Mouse (Mus musculus) intestine, postnatal 0 days (tissue): ENCODE results near the gene Acot5. TPM values are rescaled to one million over a fixed set of nuclear protein-coding genes. Genes with fewer than 3 reads are reported as not detected.
"Not testable (repeated sequence)": the region's sequence is repeated elsewhere in the genome, so short reads cannot be mapped to it uniquely, and the experiment has no call there.

Source experiments
- ATAC-seq: fragments of 200-750 bp; cut with Nextera tagmentation; 2 replicates; pipeline ENCODE4 v1.8.0; 2017; ENCODE audit warnings: mild to moderate bottlenecking, moderate TSS enrichment, moderate library complexity
- H3K27ac ChIP-seq: fragments of 300-500 bp; sonication (generic); 2 replicates; pipeline ENCODE4 v1.5.1; 2014; ENCODE audit warnings: mild to moderate bottlenecking, low read depth, low read length, moderate library complexity
- H3K27me3 ChIP-seq: fragments of 300-500 bp; sonication (generic); replicated peaks from 2 replicates; pipeline ENCODE4 v1.6.1; 2014; ENCODE audit warnings: low read length, mixed read lengths; ENCODE audit not compliant: control insufficient read depth, insufficient read depth
- H3K36me3 ChIP-seq: fragments of 300-500 bp; sonication (generic); 2 replicates; pipeline ENCODE4 v1.6.1; 2014; ENCODE audit warnings: mild to moderate bottlenecking, moderate library complexity; ENCODE audit not compliant: control insufficient read depth, insufficient read depth
- H3K4me1 ChIP-seq: fragments of 300-500 bp; sonication (generic); replicated peaks from 2 replicates; pipeline ENCODE4 v1.6.1; 2014; ENCODE audit warnings: antibody characterized with exemption, low read length, mixed read lengths; ENCODE audit not compliant: control insufficient read depth, insufficient read depth
- H3K4me2 ChIP-seq: fragments of 300-500 bp; sonication (generic); replicated peaks from 2 replicates; pipeline ENCODE4 v1.6.1; 2014; ENCODE audit warnings: low read depth, mild to moderate bottlenecking, moderate library complexity
- H3K4me3 ChIP-seq: fragments of 300-500 bp; sonication (generic); 2 replicates; pipeline ENCODE4 v1.5.1; 2014; ENCODE audit warnings: low read depth, low read length
- H3K9ac ChIP-seq: fragments of 300-500 bp; sonication (generic); 2 replicates; pipeline ENCODE4 v1.6.1; 2014; ENCODE audit warnings: mild to moderate bottlenecking, low read depth, low read length
- H3K9me3 ChIP-seq: fragments of 300-500 bp; sonication (generic); 2 replicates; pipeline ENCODE4 v1.6.1; 2016; ENCODE audit warnings: mixed run types; ENCODE audit not compliant: control insufficient read depth
- CTCF ChIP-seq: sonication (generic); IDR thresholded peaks from 2 replicates; pipeline ENCODE4 v1.5.1; 2016; ENCODE audit warnings: low read depth, mild to moderate bottlenecking, control low read depth, antibody characterized with exemption, moderate library complexity
- WGBS: fragments of 180-500 bp; shearing (Covaris S2); extraction: QIAGEN DNeasy Blood & Tissue Kit; methylation state at CpG from one replicate; pipeline ENCODE4 v1.1.7; 2014; 5-methylcytosine and 5-hydroxymethylcytosine counted together
- polyA plus RNA-seq: library from polyadenylated mRNA; unstranded; fragments of >200 nt; fragmentation: Nextera tagmentation; extraction: Ambion mirVana; gene quantifications from 2 replicates; pipeline ENCODE4 v1.2.1, GENCODE M21; 2015

The Acot5 gene
- polyA plus RNA-seq, 1 experiment from 2014 or later, result 6.6 TPM

DNA sequence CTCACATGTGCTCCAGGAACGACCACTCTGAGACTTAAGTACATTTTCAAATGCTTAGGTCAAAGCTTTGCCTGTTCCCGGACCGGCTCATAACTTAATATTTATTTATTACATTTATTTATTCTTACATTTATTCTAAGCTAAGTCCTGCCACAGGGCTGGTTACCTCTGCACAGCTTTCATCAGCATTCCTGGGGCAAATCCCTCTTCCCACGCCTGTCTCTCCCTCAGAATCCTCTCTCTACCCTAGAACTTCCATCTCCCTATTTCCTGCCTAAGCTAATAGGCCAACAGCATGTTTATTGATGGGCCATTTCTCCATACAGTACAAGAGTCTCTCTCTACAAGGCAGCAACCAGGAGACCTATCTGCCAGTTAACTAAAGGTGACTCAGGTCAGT lies 1.4 kb upstream of the Acot5 start:
- H3K9ac ChIP-seq, result no peak overlapping the region
- H3K27me3 ChIP-seq, result 0 out of 2 replicates have a peak, but pooled peaks cover 3% of the 10 kb centered on the region
- no peaks in the 10 kb centered on the region for H3K36me3 ChIP-seq
- H3K4me3 ChIP-seq, result no peak overlapping the region
- ATAC-seq, result no peak
- WGBS, result 76% methylated on average over 4 of the region's 4 CpGs
- H3K4me2 ChIP-seq, result no peak overlapping the region
- peak overlapping the region; percentile 35 for H3K27ac ChIP-seq
- TF ChIP-seq CTCF, result no peak
- H3K9me3 ChIP-seq, result no peaks in the 10 kb centered on the region
- H3K4me1 ChIP-seq, result no peaks in the 10 kb centered on the region

GRCm38 (mm10) chr12:84068296-84068695 lies 829 bp upstream of the Acot5 start:
- Histone ChIP-seq H3K9ac (no peak overlapping the region), H3K4me2 (0 out of 2 replicates have a peak overlapping the region, but pooled peaks have one; percentile 14), H3K4me1 (no peaks in the 10 kb centered on the region), H3K27me3 (0 out of 2 replicates have a peak, but pooled peaks cover 3% of the 10 kb centered on the region), H3K9me3 (no peaks in the 10 kb centered on the region), H3K27ac (peak overlapping the region; percentile 63), H3K36me3 (no peaks in the 10 kb centered on the region), H3K4me3 (no peak overlapping the region)
- peak; percentile 26; the same call in 1 of the 2 replicates for ATAC-seq
- 67% methylated on average over 8 of the region's 8 CpGs for WGBS
- no peak for TF ChIP-seq CTCF

DNA sequence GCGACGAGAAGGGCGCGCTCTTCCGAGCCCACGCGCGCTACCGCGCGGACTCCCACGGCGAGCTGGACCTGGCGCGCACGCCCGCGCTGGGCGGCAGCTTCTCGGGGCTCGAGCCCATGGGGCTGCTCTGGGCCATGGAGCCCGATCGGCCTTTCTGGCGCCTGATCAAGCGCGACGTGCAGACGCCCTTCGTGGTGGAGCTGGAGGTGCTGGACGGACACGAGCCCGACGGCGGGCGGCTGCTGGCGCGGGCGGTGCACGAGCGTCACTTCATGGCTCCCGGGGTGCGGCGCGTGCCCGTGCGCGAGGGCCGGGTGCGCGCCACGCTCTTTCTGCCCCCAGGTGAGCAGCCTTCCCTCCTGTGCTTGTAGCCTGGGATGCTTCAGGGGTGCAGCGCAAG lies 457 bp downstream of the Acot5 start:
- peak overlapping the region; percentile 46; the same call in 1 of the 2 replicates for H3K9ac ChIP-seq
- H3K36me3 ChIP-seq, H3K4me1 ChIP-seq, H3K27me3 ChIP-seq, H3K9me3 ChIP-seq: not testable (repeated sequence)
- peak overlapping the region; percentile 67 for H3K4me2 ChIP-seq
- peak; percentile 20; the same call in 1 of the 2 replicates for ATAC-seq
- H3K27ac ChIP-seq, result peak overlapping the region; percentile 75
- H3K4me3 ChIP-seq, result peak overlapping the region; percentile 38
- WGBS, result 3% methylated on average over 37 of the region's 52 CpGs

DNA sequence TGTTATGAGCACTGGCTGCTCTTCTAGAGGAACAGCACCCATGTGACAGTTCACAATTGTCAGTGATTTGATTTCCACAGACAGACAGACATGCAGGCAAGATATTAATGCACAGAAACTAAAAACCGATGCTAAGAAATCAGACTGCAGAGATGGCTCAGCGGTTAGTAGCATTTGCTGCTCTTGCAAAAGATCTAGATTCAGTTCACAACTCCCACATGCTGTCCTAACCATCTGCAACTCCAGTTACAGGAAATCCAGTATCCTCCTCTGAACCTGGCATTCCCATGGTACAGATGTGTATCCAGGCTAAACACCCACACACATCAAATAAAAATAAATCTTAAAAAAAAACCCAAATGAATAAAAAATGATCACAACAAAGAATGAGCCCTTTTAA lies 2.6 kb downstream of the Acot5 start:
- Histone ChIP-seq H3K9ac (no peak overlapping the region), H3K27ac (no peak overlapping the region), H3K27me3 (0 out of 2 replicates have a peak, but pooled peaks cover 3% of the 10 kb centered on the region), H3K4me2 (no peak overlapping the region), H3K9me3 (no peaks in the 10 kb centered on the region), H3K36me3 (no peaks in the 10 kb centered on the region), H3K4me3 (no peak overlapping the region), H3K4me1 (no peaks in the 10 kb centered on the region)
- WGBS, result 85% methylated on average over 2 of the region's 2 CpGs
- no peak for TF ChIP-seq CTCF
- ATAC-seq, result no peak

DNA sequence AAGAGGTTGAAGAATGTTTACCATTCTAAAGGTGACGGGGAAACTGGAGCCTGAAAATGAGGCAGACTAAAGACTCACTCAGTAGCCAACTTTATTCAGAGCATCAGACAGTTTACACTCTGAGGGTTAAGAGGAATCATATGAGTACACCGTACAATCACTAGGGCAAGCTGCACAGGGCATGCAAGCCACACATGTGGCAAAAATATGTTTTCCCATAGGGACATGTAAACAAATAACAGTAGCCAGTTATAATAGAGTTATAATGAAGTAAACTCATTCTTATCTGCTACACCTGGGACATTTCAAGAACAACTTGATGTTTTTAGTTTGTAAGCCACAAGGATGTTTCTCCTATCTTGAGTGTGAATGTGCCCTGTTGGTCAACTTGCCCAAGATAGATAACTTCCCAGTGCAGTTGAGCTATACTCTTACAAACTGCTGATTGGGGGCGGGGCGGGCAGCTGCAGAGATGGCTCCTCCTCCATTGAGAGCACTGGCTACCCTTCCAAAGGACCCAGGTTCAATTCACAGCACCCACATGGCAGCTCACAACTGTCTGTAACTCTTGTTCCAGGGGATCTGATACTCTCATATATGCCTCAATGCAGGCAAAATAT lies 8.4 kb downstream of the Acot5 start:
- TF ChIP-seq CTCF, result no peak
- no peak overlapping the region for H3K4me3 ChIP-seq
- no peaks in the 10 kb centered on the region for H3K9me3 ChIP-seq
- ATAC-seq, result no peak
- H3K27me3 ChIP-seq, result no peaks in the 10 kb centered on the region
- no peaks in the 10 kb centered on the region for H3K4me1 ChIP-seq
- no peak overlapping the region for H3K27ac ChIP-seq
- no peaks in the 10 kb centered on the region for H3K36me3 ChIP-seq
- WGBS, result 85% methylated on average over 4 of the region's 4 CpGs
- no peak overlapping the region for H3K9ac ChIP-seq
- H3K4me2 ChIP-seq, result no peak overlapping the region

DNA sequence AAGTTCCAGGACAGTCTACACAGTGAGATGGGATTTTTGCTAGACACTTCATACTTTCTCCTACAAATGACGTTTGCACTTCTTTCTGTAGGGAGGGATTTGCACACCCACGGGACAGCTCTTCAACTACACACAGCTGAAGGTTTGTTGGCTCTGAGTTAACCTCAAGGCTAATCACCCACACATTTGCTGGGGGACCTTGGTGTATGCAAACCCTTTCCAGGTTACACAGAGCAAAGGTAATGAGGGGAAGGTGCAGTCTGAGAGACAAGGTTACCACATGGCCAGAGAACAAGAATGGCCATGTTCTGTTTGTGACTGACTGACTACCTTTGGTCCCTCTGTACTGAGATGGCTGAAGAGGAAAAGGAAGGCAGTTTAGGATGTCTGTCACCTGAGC lies 14.7 kb downstream of the Acot5 start:
- Histone ChIP-seq H3K27ac (peak overlapping the region; percentile 87), H3K4me2 (no peak overlapping the region), H3K9me3 (no peaks in the 10 kb centered on the region), H3K9ac (no peak overlapping the region), H3K36me3 (no peaks in the 10 kb centered on the region), H3K27me3 (no peaks in the 10 kb centered on the region), H3K4me1 (no peaks in the 10 kb centered on the region), H3K4me3 (no peak overlapping the region)
- TF ChIP-seq CTCF, result no peak
- WGBS, result 60% methylated on average over 2 of the region's 2 CpGs
- ATAC-seq, result peak; percentile 15; the same call in 1 of the 2 replicates
